Mouse (Mus musculus): ENCODE results near the gene Ttc3.
"Not testable (repeated sequence)": the region's sequence is repeated elsewhere in the genome, so short reads cannot be mapped to it uniquely, and the experiment has no call there.

The Ttc3 gene

GRCm38 (mm10) chr16:94435495-94436234 is 65.2 kb downstream of the Ttc3 start:
- no peak for DNase-seq (ENCODE audit: low spot score in 2 of 2)

- no peak for DNase-seq (ENCODE audit: low spot score in 2 of 2)
Observed at GRCm38 (mm10) chr16:94436801-94437200, 66.4 kb downstream of the Ttc3 start.

- DNase-seq (ENCODE audit: low spot score in 2 of 2), result no peak
Observed at GRCm38 (mm10) chr16:94441361-94441760, 70.9 kb downstream of the Ttc3 start.

- no peak for DNase-seq (ENCODE audit: low spot score in 2 of 2)
Observed at GRCm38 (mm10) chr16:94449151-94449550, 78.7 kb downstream of the Ttc3 start.

GRCm38 (mm10) chr16:94449632-94450031 is 79.2 kb downstream of the Ttc3 start:
- no peak for DNase-seq (ENCODE audit: low spot score in 2 of 2)

- DNase-seq (ENCODE audit: low spot score in 2 of 2), result no peak
Observed at GRCm38 (mm10) chr16:94451545-94452488, 81.4 kb downstream of the Ttc3 start.

- DNase-seq (ENCODE audit: low spot score in 2 of 2), result no peak
Observed at GRCm38 (mm10) chr16:94452768-94453167, 82.3 kb downstream of the Ttc3 start.

- no peak for DNase-seq (ENCODE audit: low spot score in 2 of 2)
Observed at GRCm38 (mm10) chr16:94454146-94454545, 83.7 kb downstream of the Ttc3 start.

- no peak for DNase-seq (ENCODE audit: low spot score in 2 of 2)
Observed at GRCm38 (mm10) chr16:94464067-94464466, 93.6 kb downstream of the Ttc3 start.

GRCm38 (mm10) chr16:94465900-94466299 is 95.5 kb downstream of the Ttc3 start:
- no peak for DNase-seq (ENCODE audit: low spot score in 2 of 2)

GRCm38 (mm10) chr16:94466317-94466716 is 95.9 kb downstream of the Ttc3 start:
- not testable (repeated sequence) for DNase-seq (ENCODE audit: low spot score in 2 of 2)

- no peak for DNase-seq (ENCODE audit: low spot score in 2 of 2)
Observed at GRCm38 (mm10) chr16:94467337-94468055, 97.1 kb downstream of the Ttc3 start.

GRCm38 (mm10) chr16:94468391-94468790 is 98.0 kb downstream of the Ttc3 start:
- no peak for DNase-seq (ENCODE audit: low spot score in 2 of 2)

- DNase-seq (ENCODE audit: low spot score in 2 of 2), result no peak
Observed at GRCm38 (mm10) chr16:94472515-94472951, 102.1 kb downstream of the Ttc3 start.

- DNase-seq (ENCODE audit: low spot score in 2 of 2), result no peak
Observed at GRCm38 (mm10) chr16:94473086-94473822, 102.8 kb downstream of the Ttc3 start.

GRCm38 (mm10) chr16:94484752-94485535 is 114.5 kb downstream of the Ttc3 start:
- no peak for DNase-seq (ENCODE audit: low spot score in 2 of 2)

GRCm38 (mm10) chr16:94487341-94487740 is 116.9 kb downstream of the Ttc3 start:
- DNase-seq (ENCODE audit: low spot score in 2 of 2), result no peak

GRCm38 (mm10) chr16:94489326-94489725 is 118.9 kb downstream of the Ttc3 start:
- no peak for DNase-seq (ENCODE audit: low spot score in 2 of 2)

- not testable (repeated sequence) for DNase-seq (ENCODE audit: low spot score in 2 of 2)
Observed at GRCm38 (mm10) chr16:94497176-94497575, 126.8 kb downstream of the Ttc3 start.

- peak in 1 of 2 experiments; percentile 11 for DNase-seq (ENCODE audit: low spot score in 2 of 2)
Observed at GRCm38 (mm10) chr16:94497911-94498310, 127.5 kb downstream of the Ttc3 start.
